Mouse (Mus musculus) heart, adult 2 months (tissue): ENCODE data around the gene Kmt5c.

Experiments used
- CTCF ChIP-seq: fragments of 200-600 bp; IDR thresholded peaks from 2 replicates; pipeline ENCODE4 v1.8.1; 2022; ENCODE audit warnings: antibody characterized with exemption, mild to moderate bottlenecking, moderate library complexity
- EP300 ChIP-seq: fragments of 200-500 bp; IDR thresholded peaks from 2 replicates; pipeline ENCODE4 v1.6.1; 2011; ENCODE audit warnings: low read depth, low read length, control low read depth; ENCODE audit not compliant: insufficient read depth
- POLR2A ChIP-seq: fragments of 200-500 bp; IDR thresholded peaks from 2 replicates; pipeline ENCODE4 v1.6.1; 2011; ENCODE audit warnings: mild to moderate bottlenecking, low read depth, low read length, control low read depth; ENCODE audit not compliant: insufficient read depth

DNA sequence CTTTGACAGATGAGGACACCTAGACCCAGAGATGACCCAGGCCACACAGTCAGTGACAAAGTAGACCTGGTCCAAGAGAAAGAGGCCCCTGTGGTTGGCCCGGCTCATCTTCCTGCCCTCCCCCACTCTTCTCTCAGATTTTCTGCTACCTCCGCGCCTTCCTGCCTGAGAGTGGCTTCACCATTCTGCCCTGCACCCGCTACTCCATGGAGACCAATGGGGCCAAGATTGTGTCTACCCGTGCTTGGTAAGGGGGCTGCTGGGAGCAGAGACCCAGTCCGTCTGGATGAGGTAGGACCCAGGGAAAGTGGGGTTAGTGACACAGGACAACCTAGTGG, 2.5 kb downstream of the Kmt5c start:
- no peak for TF ChIP-seq EP300
- no peak for TF ChIP-seq POLR2A
- TF ChIP-seq CTCF, result no peak
